ENCODE assay signal across 32 mouse cellular contexts in genomic region chr11:88311606-88312005, GRCm38 (mm10). TPM values are rescaled to one million over a fixed set of nuclear protein-coding genes. Genes with fewer than 3 reads are reported as not detected.
DNase-seq lines count a peak whose midpoint lies in the region; ATAC-seq and TF ChIP-seq lines count a peak whose summit lies in the region.
"Had no signal": no experiment of that assay in that cellular context is flagged by ENCODE, and none has a peak within 500 bp of the region (broad histone marks: within the 10 kb centered on the region; RNA-seq: fewer than 3 reads in every experiment).

No protein-coding gene starts in this region.

- 42% methylated on average over 7 of the region's 7 CpGs for WGBS in hindbrain, embryonic 12.5 days
- 55% methylated on average over 7 of the region's 7 CpGs for WGBS in hindbrain, embryonic 16.5 days
- WGBS in midbrain, embryonic 12.5 days, result 68% methylated on average over 7 of the region's 7 CpGs
- WGBS in midbrain, embryonic 13.5 days, result 63% methylated on average over 7 of the region's 7 CpGs

- H3K9me3 ChIP-seq in hindbrain, embryonic 12.5 days (replicated peaks), result no peaks in the 10 kb centered on the region
- H3K9me3 ChIP-seq in hindbrain, embryonic 16.5 days (ENCODE audit: control insufficient read depth, low read length), result no peaks in the 10 kb centered on the region
- no peaks in the 10 kb centered on the region for H3K9me3 ChIP-seq in midbrain, embryonic 12.5 days
- H3K9me3 ChIP-seq in midbrain, embryonic 13.5 days, result no peaks in the 10 kb centered on the region
- H3K9me3 ChIP-seq: embryonic facial prominence, embryonic 12.5 days; heart, embryonic 15.5 days; limb, embryonic 13.5 days; lung, embryonic 15.5 days had no signal

- no peak overlapping the region for H3K4me3 ChIP-seq in gastrocnemius, adult 2 months
- no peak overlapping the region for H3K4me3 ChIP-seq in hindbrain, embryonic 12.5 days
- no peak overlapping the region for H3K4me3 ChIP-seq in hindbrain, embryonic 16.5 days (ENCODE audit: low read length)
- no peak overlapping the region for H3K4me3 ChIP-seq in midbrain, embryonic 12.5 days
- no peak overlapping the region for H3K4me3 ChIP-seq in midbrain, embryonic 13.5 days (replicated peaks)
- no peak overlapping the region for H3K4me3 ChIP-seq in layer of hippocampus, adult 2 months
- H3K4me3 ChIP-seq: embryonic facial prominence, embryonic 12.5 days; heart, embryonic 15.5 days; left cerebral cortex, adult 2 months; limb, embryonic 13.5 days; lung, embryonic 15.5 days had no signal

- no peaks in the 10 kb centered on the region for H3K36me3 ChIP-seq in hindbrain, embryonic 12.5 days
- no peaks in the 10 kb centered on the region for H3K36me3 ChIP-seq in hindbrain, embryonic 16.5 days (ENCODE audit: control insufficient read depth, insufficient read depth, low read length)
- no peaks in the 10 kb centered on the region for H3K36me3 ChIP-seq in midbrain, embryonic 12.5 days
- H3K36me3 ChIP-seq in midbrain, embryonic 13.5 days, result no peaks in the 10 kb centered on the region
- H3K36me3 ChIP-seq: embryonic facial prominence, embryonic 12.5 days; heart, embryonic 15.5 days; limb, embryonic 13.5 days; lung, embryonic 15.5 days had no signal

- TF ChIP-seq CTCF in gastrocnemius, adult 2 months (IDR thresholded peaks at IDR 0.05), result no peak
- TF ChIP-seq CTCF in layer of hippocampus, adult 2 months (conservative IDR thresholded peaks at IDR 0.05), result no peak

- no peak overlapping the region for H3K4me2 ChIP-seq in hindbrain, embryonic 12.5 days (replicated peaks)
- H3K4me2 ChIP-seq in hindbrain, embryonic 16.5 days (ENCODE audit: low read length), result no peak overlapping the region
- no peak overlapping the region for H3K4me2 ChIP-seq in midbrain, embryonic 12.5 days (replicated peaks)
- H3K4me2 ChIP-seq in midbrain, embryonic 13.5 days (replicated peaks), result no peak overlapping the region
- H3K4me2 ChIP-seq: embryonic facial prominence, embryonic 12.5 days; heart, embryonic 15.5 days; limb, embryonic 13.5 days; liver, embryonic 11.5 days; lung, embryonic 15.5 days had no signal

- DNase-seq in gastrocnemius, adult 2 months, result no peak
- DNase-seq in gastrocnemius, postnatal 36 days, result no peak
- no peak for DNase-seq in layer of hippocampus, adult 2 months (ENCODE audit: low spot score in 2 of 2)
- DNase-seq: adrenal gland, postnatal 25 days; heart, postnatal 4 days; kidney, adult 11 months; kidney, postnatal 14 days; right cerebral cortex, adult 18-20 months; spleen, adult 18-20 months; thymus, postnatal 14 days had no signal

- peaks cover 76% of the 10 kb centered on the region for H3K4me1 ChIP-seq in hindbrain, embryonic 12.5 days
- peaks cover 28% of the 10 kb centered on the region for H3K4me1 ChIP-seq in hindbrain, embryonic 16.5 days (ENCODE audit: control insufficient read depth, insufficient read depth, low read depth, low read length)
- H3K4me1 ChIP-seq in midbrain, embryonic 12.5 days, result peaks cover 49% of the 10 kb centered on the region
- H3K4me1 ChIP-seq in midbrain, embryonic 13.5 days (replicated peaks), result peaks cover 61% of the 10 kb centered on the region

- no peak overlapping the region for H3K9ac ChIP-seq in hindbrain, embryonic 12.5 days
- no peak overlapping the region for H3K9ac ChIP-seq in hindbrain, embryonic 16.5 days (ENCODE audit: low read depth, low read length)
- H3K9ac ChIP-seq in midbrain, embryonic 12.5 days (replicated peaks), result no peak overlapping the region
- H3K9ac ChIP-seq in midbrain, embryonic 13.5 days (replicated peaks), result no peak overlapping the region
- H3K9ac ChIP-seq: embryonic facial prominence, embryonic 12.5 days; heart, embryonic 15.5 days; limb, embryonic 13.5 days; lung, embryonic 15.5 days had no signal

- intact Hi-C loops in gastrocnemius, adult 2 months (cut with DNase I), result no loop called here
- intact Hi-C loops in gastrocnemius, postnatal 36 days (cut with DNase I), result no loop called here

- H3K27me3 ChIP-seq in hindbrain, embryonic 12.5 days, result no peaks in the 10 kb centered on the region
- no peaks in the 10 kb centered on the region for H3K27me3 ChIP-seq in hindbrain, embryonic 16.5 days (replicated peaks; ENCODE audit: control insufficient read depth, insufficient read depth, low read length)
- H3K27me3 ChIP-seq in midbrain, embryonic 12.5 days, result no peaks in the 10 kb centered on the region
- no peaks in the 10 kb centered on the region for H3K27me3 ChIP-seq in midbrain, embryonic 13.5 days
- H3K27me3 ChIP-seq: embryonic facial prominence, embryonic 12.5 days; heart, embryonic 15.5 days; lung, embryonic 15.5 days had no signal

- peak overlapping the region; percentile 46; the same call in 1 of the 2 replicates for H3K27ac ChIP-seq in gastrocnemius, adult 2 months
- H3K27ac ChIP-seq in hindbrain, embryonic 12.5 days, result peak overlapping the region; percentile 91
- no peak overlapping the region for H3K27ac ChIP-seq in hindbrain, embryonic 16.5 days (ENCODE audit: low read depth, low read length)
- H3K27ac ChIP-seq in midbrain, embryonic 12.5 days (replicated peaks), result peak overlapping the region; percentile 26; the same call in 1 of the 2 replicates
- H3K27ac ChIP-seq in midbrain, embryonic 13.5 days, result no peak overlapping the region
- H3K27ac ChIP-seq in layer of hippocampus, adult 2 months, result no peak overlapping the region
- H3K27ac ChIP-seq: embryonic facial prominence, embryonic 12.5 days; heart, embryonic 15.5 days; left cerebral cortex, adult 2 months; limb, embryonic 13.5 days; lung, embryonic 15.5 days had no signal

- ATAC-seq in hindbrain, embryonic 12.5 days (ENCODE audit: low FRiP score), result no peak
- no peak for ATAC-seq in hindbrain, embryonic 16.5 days
- ATAC-seq in midbrain, embryonic 12.5 days (ENCODE audit: low FRiP score, low read depth), result no peak
- ATAC-seq in midbrain, embryonic 13.5 days, result no peak
- ATAC-seq: CD4-positive, CD25-positive, alpha-beta regulatory T cell, adult 4 months; forebrain, embryonic 16.5 days; inflammation-experienced regulatory T-cells, adult 6 months had no signal

RNA-seq across cellular contexts. Expression of gene Ccdc182, which starts 17.7 kb away (rescaled TPM):
- not detected for total RNA-seq in gastrocnemius, adult 2 months (2021)
- not detected for total RNA-seq in gastrocnemius, postnatal 36 days (2021)
- polyA plus RNA-seq in hindbrain, embryonic 12.5 days (2016; fragmentation: Nextera tagmentation; extraction: Ambion mirVana), result 3.8 and 4.3 TPM in 2 replicates
- polyA plus RNA-seq in hindbrain, embryonic 16.5 days (2015; fragmentation: Nextera tagmentation; extraction: Ambion mirVana), result 0.13 TPM in 1 of 2 replicates, not detected in the other
- polyA plus RNA-seq in midbrain, embryonic 12.5 days (2016; fragmentation: Nextera tagmentation; extraction: Ambion mirVana), result 5.0 and 5.7 TPM in 2 replicates
- polyA plus RNA-seq in midbrain, embryonic 13.5 days (2015; fragmentation: Nextera tagmentation; extraction: Ambion mirVana), result 0.82 and 1.6 TPM in 2 replicates
- not detected for total RNA-seq in layer of hippocampus, adult 2 months (2021)
- total RNA-seq: adrenal gland, postnatal 25 days; gastrocnemius, adult 8-10 months; heart, adult 8-10 months; heart, postnatal 4 days; layer of hippocampus, postnatal 10 days; left cerebral cortex, adult 2 months; left cerebral cortex, postnatal 25 days; megakaryocyte progenitor cell, adult 5-6 weeks had no signal
- polyA plus RNA-seq: CD4-positive, CD25-positive, alpha-beta regulatory T cell, adult 4 months; forebrain, embryonic 16.5 days; gonadal fat pad, adult 2 months; heart, embryonic 15.5 days; inflammation-experienced regulatory T-cells, adult 6 months; liver, embryonic 11.5 days; liver, embryonic 16.5 days; stomach, embryonic 16.5 days; urinary bladder, adult 2 months had no signal

Comparison
In these comparisons a context has a peak if more than half of its experiments do, and no peak if none do; other contexts are left out.
1. H3K27ac ChIP-seq: peak in gastrocnemius, adult 2 months (single experiment), hindbrain, embryonic 12.5 days (single experiment) and midbrain, embryonic 12.5 days (single experiment); none in hindbrain, embryonic 16.5 days (single experiment), midbrain, embryonic 13.5 days (single experiment) and layer of hippocampus, adult 2 months (single experiment).